Mouse (Mus musculus): ENCODE measurements around the gene Ap5z1.

DNA sequence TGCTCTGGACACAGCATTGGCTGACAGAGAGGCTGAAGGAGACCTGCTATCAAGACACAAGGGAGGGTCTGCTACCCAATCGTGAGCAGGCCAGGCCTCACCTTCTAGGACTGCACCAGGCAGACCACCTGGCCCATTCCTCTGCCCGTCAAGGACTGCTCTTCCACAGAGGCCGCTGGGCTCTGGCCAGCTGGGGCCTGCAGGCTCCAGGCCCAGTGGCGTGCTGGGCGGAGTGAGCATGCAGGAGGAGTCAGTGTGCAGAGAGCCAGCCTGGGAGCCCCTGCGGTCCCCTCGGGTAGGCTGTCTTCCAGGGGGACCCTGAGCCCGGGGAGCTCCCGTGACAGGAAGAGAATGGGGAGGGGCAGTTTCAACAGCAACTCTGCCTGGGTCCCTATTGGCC lies 22.9 kb downstream of the Ap5z1 start:
- TF ChIP-seq POLR2A (IDR thresholded peaks at IDR 0.05; ENCODE audit: insufficient read depth, low read depth, low read length), result no peak
- no peak for TF ChIP-seq CTCF (IDR thresholded peaks at IDR 0.05; ENCODE audit: insufficient read depth, low read depth, low read length)
